Mouse (Mus musculus) heart, postnatal 10 days (tissue): ENCODE results near the gene Wnk2. TPM values are rescaled to one million over a fixed set of nuclear protein-coding genes. Genes with fewer than 3 reads are reported as not detected.
A peak's percentile ranks its signal among the peaks of the same experiment; 100 is the strongest.

Experiments
- DNase-seq, 2 experiments: peaks; one replicate each; pipeline ENCODE4 v3.0.0; 2021
- intact Hi-C: fragments of 180-260 bp; cut with DNase I; formaldehyde crosslinking; loops from one replicate; pipeline ENCODE4 v1.15.1; 2025
- total RNA-seq, 2 experiments: library from RNA; stranded (reverse); gene quantifications; 2 replicates each; pipeline ENCODE4 v1.2.3; 2021

Gene Wnk2
- total RNA-seq, 2 experiments from 2014 or later, result 26.9 to 27.6 TPM

- DNase-seq, result peak in 1 of 2 experiments; percentile 36
- intact Hi-C loops, result loop anchor here (5.0 kb wide), 1 partner anchor 88 kb away; no protein-coding TSS in a partner anchor
These were observed 2.4 kb downstream of the Wnk2 start for GRCm38 (mm10) chr13:49145396-49145795.

GRCm38 (mm10) chr13:49144451-49144850, 3.4 kb downstream of the Wnk2 start:
- peak in 1 of 2 experiments; percentile 26 for DNase-seq
- intact Hi-C loops, result no loop called here

GRCm38 (mm10) chr13:49143323-49143722, 4.5 kb downstream of the Wnk2 start:
- DNase-seq, result no peak
- intact Hi-C loops, result no loop called here

- no peak for DNase-seq
- intact Hi-C loops, result no loop called here
These were observed 5.4 kb downstream of the Wnk2 start for GRCm38 (mm10) chr13:49142396-49142795.

GRCm38 (mm10) chr13:49140567-49140966, 7.2 kb downstream of the Wnk2 start:
- no peak for DNase-seq
- intact Hi-C loops, result no loop called here

- peak in 1 of 2 experiments; percentile 39 for DNase-seq
- intact Hi-C loops, result no loop called here
These were observed 13.3 kb downstream of the Wnk2 start for GRCm38 (mm10) chr13:49134491-49134890.

GRCm38 (mm10) chr13:49133125-49133524, 14.7 kb downstream of the Wnk2 start:
- intact Hi-C loops, result no loop called here
- peak in 1 of 2 experiments; percentile 46 for DNase-seq

- peak in 1 of 2 experiments; percentile 43 for DNase-seq
- intact Hi-C loops, result no loop called here
These were observed 15.7 kb downstream of the Wnk2 start for GRCm38 (mm10) chr13:49131946-49132687.

- DNase-seq, result no peak
- intact Hi-C loops, result no loop called here
These were observed 16.4 kb downstream of the Wnk2 start for GRCm38 (mm10) chr13:49131342-49131855.

- peak; percentile 80 to 84 for DNase-seq
These were observed 18.0 kb downstream of the Wnk2 start for GRCm38 (mm10) chr13:49129845-49130244.

GRCm38 (mm10) chr13:49129154-49129553, 18.7 kb downstream of the Wnk2 start:
- no peak for DNase-seq
- intact Hi-C loops, result no loop called here

More at GRCm38 (mm10) chr13:49129845-49130244, 18.0 kb downstream of the Wnk2 start:
- intact Hi-C loops, result no loop called here

- DNase-seq, result peak; percentile 50 to 51
- intact Hi-C loops, result no loop called here
These were observed 19.8 kb downstream of the Wnk2 start for GRCm38 (mm10) chr13:49127844-49128631.

- intact Hi-C loops, result no loop called here
- DNase-seq, result no peak
These were observed 25.7 kb downstream of the Wnk2 start for GRCm38 (mm10) chr13:49122106-49122505.

GRCm38 (mm10) chr13:49117563-49117962, 30.3 kb downstream of the Wnk2 start:
- no peak for DNase-seq
- intact Hi-C loops, result no loop called here

- no peak for DNase-seq
- intact Hi-C loops, result no loop called here
These were observed 32.9 kb downstream of the Wnk2 start for GRCm38 (mm10) chr13:49114921-49115320.

- DNase-seq, result peak in 1 of 2 experiments; percentile 35
These were observed 33.7 kb downstream of the Wnk2 start for GRCm38 (mm10) chr13:49114116-49114515.

GRCm38 (mm10) chr13:49113345-49113744, 34.5 kb downstream of the Wnk2 start:
- no peak for DNase-seq
- intact Hi-C loops, result no loop called here

More at GRCm38 (mm10) chr13:49114116-49114515, 33.7 kb downstream of the Wnk2 start:
- intact Hi-C loops, result no loop called here

- DNase-seq, result no peak
- intact Hi-C loops, result no loop called here
These were observed 35.2 kb downstream of the Wnk2 start for GRCm38 (mm10) chr13:49112652-49113051.

GRCm38 (mm10) chr13:49109665-49110064, 38.1 kb downstream of the Wnk2 start:
- DNase-seq, result no peak

GRCm38 (mm10) chr13:49108119-49108846, 39.5 kb downstream of the Wnk2 start:
- intact Hi-C loops, result no loop called here
- no peak for DNase-seq

More at GRCm38 (mm10) chr13:49109665-49110064, 38.1 kb downstream of the Wnk2 start:
- intact Hi-C loops, result no loop called here

GRCm38 (mm10) chr13:49103913-49104312, 43.9 kb downstream of the Wnk2 start:
- no peak for DNase-seq
- intact Hi-C loops, result no loop called here
